Comparison of ENCODE assay signal across 10 mouse cellular contexts in the genomic region with DNA sequence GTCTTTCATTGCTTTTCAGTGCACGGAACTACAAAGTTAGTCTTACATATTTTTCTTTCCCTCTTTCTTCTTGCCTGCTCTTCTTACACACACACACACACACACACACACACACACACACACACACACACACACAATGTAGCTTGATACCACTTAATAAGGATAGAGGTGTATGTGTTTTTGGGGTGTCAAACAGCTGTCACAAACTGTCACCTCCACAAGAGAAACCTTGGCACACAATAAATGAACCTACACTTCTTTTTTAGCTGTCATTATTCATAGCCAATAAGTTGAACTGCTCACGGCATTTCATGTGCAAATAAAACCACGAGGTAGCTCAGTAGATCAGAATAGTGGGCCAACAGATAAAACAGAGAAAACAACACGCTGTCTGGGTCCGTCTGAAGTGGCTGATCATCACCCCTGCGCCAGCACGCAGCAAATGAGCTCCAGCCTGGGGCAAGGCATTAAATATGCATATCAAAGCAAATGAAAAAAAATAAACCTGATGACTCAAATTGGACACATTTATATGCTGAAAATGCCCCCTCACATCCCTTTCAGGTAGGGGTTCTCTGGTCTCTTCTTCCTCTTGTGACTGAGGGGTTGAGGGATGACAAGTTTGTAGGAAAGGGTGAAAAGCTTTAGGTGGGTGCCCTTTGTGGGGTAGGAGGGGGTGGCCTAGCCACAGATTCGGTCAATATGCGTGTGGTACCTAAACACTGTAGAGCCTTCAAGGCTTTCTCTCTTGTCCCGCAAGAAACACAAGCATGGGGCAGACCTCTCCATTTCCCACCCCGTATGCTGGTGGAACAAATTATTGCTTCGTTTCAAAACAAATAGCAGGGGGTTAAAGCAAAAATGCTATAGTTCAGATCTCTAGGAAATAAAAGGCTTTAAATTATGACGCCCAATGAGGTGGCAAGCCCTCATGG. TPM values are rescaled to one million over a fixed set of nuclear protein-coding genes. Genes with fewer than 3 reads are reported as not detected.
A peak's percentile ranks its signal among the peaks of the same experiment; 100 is the strongest.
DNase-seq lines count a peak whose midpoint lies in the region; ATAC-seq lines count a peak whose summit lies in the region.
"Had no signal": no experiment of that assay in that cellular context is flagged by ENCODE, and none has a peak within 500 bp of the region (broad histone marks: within the 10 kb centered on the region; RNA-seq: fewer than 3 reads in every experiment).

No protein-coding gene starts in this region.

- no peaks in the 10 kb centered on the region for H3K9me3 ChIP-seq in lung, embryonic 15.5 days
- no peaks in the 10 kb centered on the region for H3K9me3 ChIP-seq in forebrain, embryonic 16.5 days (ENCODE audit: control insufficient read depth, low read length)
- no peaks in the 10 kb centered on the region for H3K9me3 ChIP-seq in limb, embryonic 11.5 days (ENCODE audit: control insufficient read depth, low read length)

- H3K27ac ChIP-seq in lung, embryonic 15.5 days, result no peak overlapping the region
- H3K27ac ChIP-seq in forebrain, embryonic 16.5 days (ENCODE audit: low read length), result peak overlapping the region; percentile 85
- H3K27ac ChIP-seq in limb, embryonic 11.5 days (replicated peaks; ENCODE audit: low read depth, low read length), result no peak overlapping the region

- peaks cover 15% of the 10 kb centered on the region for H3K27me3 ChIP-seq in lung, embryonic 15.5 days
- no peaks in the 10 kb centered on the region for H3K27me3 ChIP-seq in forebrain, embryonic 16.5 days (replicated peaks; ENCODE audit: control insufficient read depth, insufficient read depth, low read length)
- H3K27me3 ChIP-seq in limb, embryonic 11.5 days (ENCODE audit: control insufficient read depth, insufficient read depth, low read length), result no peaks in the 10 kb centered on the region
- H3K27me3 ChIP-seq: Patski had no signal

- no peaks in the 10 kb centered on the region; the same call in 1 of the 2 replicates for H3K36me3 ChIP-seq in lung, embryonic 15.5 days
- H3K36me3 ChIP-seq in forebrain, embryonic 16.5 days (ENCODE audit: control insufficient read depth, insufficient read depth), result no peaks in the 10 kb centered on the region
- no peaks in the 10 kb centered on the region for H3K36me3 ChIP-seq in limb, embryonic 11.5 days (ENCODE audit: control insufficient read depth, insufficient read depth, low read length)

- peak overlapping the region; percentile 7; the same call in 1 of the 2 replicates for H3K4me2 ChIP-seq in lung, embryonic 15.5 days
- H3K4me2 ChIP-seq in forebrain, embryonic 16.5 days (ENCODE audit: low read length), result peak overlapping the region; percentile 60
- no peak overlapping the region for H3K4me2 ChIP-seq in limb, embryonic 11.5 days (ENCODE audit: low read depth, severe bottlenecking)

- no peak overlapping the region for H3K4me3 ChIP-seq in lung, embryonic 15.5 days
- peak overlapping the region; percentile 83 for H3K4me3 ChIP-seq in forebrain, embryonic 16.5 days (replicated peaks; ENCODE audit: low read length)
- no peak overlapping the region for H3K4me3 ChIP-seq in limb, embryonic 11.5 days (ENCODE audit: low read depth, low read length)

- ATAC-seq in lung, embryonic 15.5 days (ENCODE audit: borderline replicate concordance, extremely low read depth, low FRiP score, low TSS enrichment), result no peak
- ATAC-seq in forebrain, embryonic 16.5 days, result peak; percentile 73
- no peak for ATAC-seq in limb, embryonic 11.5 days (ENCODE audit: insufficient number of reproducible peaks, low FRiP score, low TSS enrichment, low read depth)
- ATAC-seq: liver, postnatal 0 days; Patski had no signal

- peaks cover 18% of the 10 kb centered on the region for H3K4me1 ChIP-seq in lung, embryonic 15.5 days
- H3K4me1 ChIP-seq in forebrain, embryonic 16.5 days (replicated peaks; ENCODE audit: control insufficient read depth, insufficient read depth, low read length), result peaks cover 38% of the 10 kb centered on the region
- peaks cover 12% of the 10 kb centered on the region; the same call in 1 of the 2 replicates for H3K4me1 ChIP-seq in limb, embryonic 11.5 days (ENCODE audit: control insufficient read depth, insufficient read depth, low read length)

- no peak overlapping the region for H3K9ac ChIP-seq in lung, embryonic 15.5 days
- H3K9ac ChIP-seq in forebrain, embryonic 16.5 days (replicated peaks; ENCODE audit: low read depth, low read length), result peak overlapping the region; percentile 98
- no peak overlapping the region for H3K9ac ChIP-seq in limb, embryonic 11.5 days (ENCODE audit: low read length)
- H3K9ac ChIP-seq: liver, postnatal 0 days had no signal

- no peak for DNase-seq in lung, adult 18-20 months
- DNase-seq in limb, embryonic 11.5 days (ENCODE audit: low spot score), result peak; percentile 16
- no peak for DNase-seq in spleen, adult 18-20 months
- DNase-seq in layer of hippocampus, adult 9-10 months (ENCODE audit: low spot score), result no peak
- no peak for DNase-seq in gastrocnemius, postnatal 4 days (ENCODE audit: low spot score in 2 of 2)
- DNase-seq: liver, postnatal 0 days; thymus, postnatal 14 days had no signal

- WGBS in lung, embryonic 15.5 days, result 61% methylated on average over 13 of the region's 13 CpGs
- whole genome bisulfite sequencing in forebrain, embryonic 16.5 days, result 16% methylated on average over 13 of the region's 13 CpGs
- WGBS in limb, embryonic 11.5 days, result 64% methylated on average over 13 of the region's 13 CpGs

RNA-seq across cellular contexts. Expression of a gene that starts 9.7 kb away (rescaled TPM):
- 24.4 and 25.8 TPM in 2 replicates for polyA plus RNA-seq in lung, embryonic 15.5 days (2015; fragmentation: Nextera tagmentation; extraction: Ambion mirVana)
- 143 and 154 TPM in 2 replicates for polyA plus RNA-seq in forebrain, embryonic 16.5 days (2015; fragmentation: Nextera tagmentation; extraction: Ambion mirVana)
- polyA plus RNA-seq in limb, embryonic 11.5 days (2014; fragmentation: Nextera tagmentation; extraction: Ambion mirVana), result 51.4 and 53.9 TPM in 2 replicates
- 1 to 10 TPM; 5.1 to 6.7 TPM for total RNA-seq in gastrocnemius, postnatal 4 days (2021)
